Mouse (Mus musculus) frontal cortex, postnatal 36 days (tissue): ENCODE measurements at regions not wholly inside any gene's neighbourhood (a gene's known extent, or its start where the extent isn't known, plus 50 kb on each side); places are given as distances from the start of the nearest gene placed in this dataset.
"Not testable (repeated sequence)": the region's sequence is repeated elsewhere in the genome, so short reads cannot be mapped to it uniquely, and the experiment has no call there.

Experiments
- DNase-seq, 2 experiments: peaks; one replicate each; pipeline ENCODE4 v3.0.0; 2022; ENCODE audit warnings: low spot score in 2 of 2

- DNase-seq = not testable (repeated sequence)
Observed at GRCm38 (mm10) chr10:29044781-29045180, 58.7 kb upstream of the 2310057J18Rik start.

GRCm38 (mm10) chr10:29087823-29088222 is 55.8 kb upstream of the Soga3 start:
- peak; percentile 38 to 66 for DNase-seq
